Mouse (Mus musculus): Measurements from ENCODE around the gene Cds1.

GRCm38 (mm10) chr5:101821491-101822310 is 56.8 kb downstream of the Cds1 start:
- TF ChIP-seq CTCF (IDR thresholded peaks at IDR 0.05; ENCODE audit: insufficient read depth, low read length) (no peak), POLR2A (IDR thresholded peaks at IDR 0.05; ENCODE audit: borderline replicate concordance, extremely low read depth, low read depth, low read length) (no peak)
